14 mouse cellular contexts compared by ENCODE assay signal in the genomic region with DNA sequence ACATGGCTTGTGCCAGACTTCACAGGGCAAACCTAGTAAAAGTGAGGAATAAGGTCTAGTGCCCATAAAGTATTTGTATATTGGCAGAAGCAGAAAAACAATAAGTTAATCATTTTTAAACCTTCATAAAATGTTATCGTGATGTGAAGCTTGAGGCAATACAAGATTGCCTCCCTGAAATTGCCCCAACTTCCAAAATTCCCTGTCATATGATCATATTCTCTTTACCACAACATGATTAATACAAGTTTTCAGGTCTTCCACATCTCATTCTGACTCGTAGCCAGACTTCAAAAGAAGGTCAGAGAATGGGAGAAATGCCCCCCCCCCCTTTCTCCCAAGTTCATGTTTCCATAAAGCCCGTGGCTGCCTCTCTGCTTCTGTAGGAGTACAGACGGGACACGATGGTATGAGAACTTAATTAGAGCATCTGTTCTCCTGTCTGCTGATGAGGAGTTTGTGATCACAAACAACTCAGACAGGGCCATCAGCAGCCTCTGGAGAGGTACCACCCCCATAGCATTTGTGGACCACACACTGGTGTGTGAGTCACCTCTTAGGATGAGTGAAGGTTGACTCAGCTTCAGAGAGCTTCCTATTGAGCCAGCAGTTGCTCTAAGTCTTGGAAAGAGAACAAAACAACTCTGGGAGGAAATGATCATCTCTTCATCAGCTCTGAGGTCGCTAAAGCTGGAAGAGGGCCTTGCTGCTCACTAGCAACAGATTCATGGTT. TPM values are rescaled to one million over a fixed set of nuclear protein-coding genes. Genes with fewer than 3 reads are reported as not detected.
A peak's percentile ranks its signal among the peaks of the same experiment; 100 is the strongest.
DNase-seq lines count a peak whose midpoint lies in the region.
"Had no signal": no experiment of that assay in that cellular context is flagged by ENCODE, and none has a peak within 500 bp of the region (broad histone marks: within the 10 kb centered on the region; RNA-seq: fewer than 3 reads in every experiment).

No protein-coding gene starts in this region.

- DNase-seq in layer of hippocampus, adult 11-12 months (ENCODE audit: low spot score): peak; percentile 20
- DNase-seq in layer of hippocampus, postnatal 14 days (ENCODE audit: low spot score in 2 of 2): no peak
- DNase-seq in right cerebral cortex, adult 18-20 months: peak; percentile 73
- DNase-seq in right cerebral cortex, postnatal 10 days (ENCODE audit: low spot score in 2 of 2): no peak
- peak; percentile 27 for DNase-seq in adrenal gland, postnatal 14 days
- DNase-seq in spleen, postnatal 36 days (ENCODE audit: low spot score in 2 of 2): no peak
- no peak for DNase-seq in gastrocnemius, postnatal 10 days
- DNase-seq: cerebellum, adult 18-20 months; heart, adult 11 months; kidney, adult 18-20 months; kidney, postnatal 14 days; lung, postnatal 36 days; thymus, postnatal 4 days had no signal

RNA-seq across cellular contexts. Expression of a gene that starts 22.3 kb away (rescaled TPM):
- 10 to 100 TPM; 30.0 to 33.9 TPM for total RNA-seq in layer of hippocampus, postnatal 14 days (2021)
- 23.1 and 26.0 TPM in 2 replicates for total RNA-seq in adrenal gland, postnatal 14 days (2021)
- total RNA-seq in gastrocnemius, postnatal 10 days (2021): 10 to 100 TPM; 11.8 to 14.2 TPM

RNA-seq across cellular contexts. Expression of a gene that starts 50.8 kb away (rescaled TPM):
- 10 to 100 TPM; 70.6 to 72.1 TPM for total RNA-seq in layer of hippocampus, postnatal 14 days (2021)
- 68.6 and 95.7 TPM in 2 replicates for total RNA-seq in adrenal gland, postnatal 14 days (2021)
- 100 to 1,000 TPM in 1 of 2 experiments, 10 to 100 TPM in 1; 31.5 to 100 TPM for total RNA-seq in gastrocnemius, postnatal 10 days (2021)
- total RNA-seq: MEL had no signal

Comparison
In these comparisons a context has a peak if more than half of its experiments do, and no peak if none do; other contexts are left out.
1. DNase-seq: peak in layer of hippocampus, adult 11-12 months (single experiment), right cerebral cortex, adult 18-20 months (single experiment) and adrenal gland, postnatal 14 days (single experiment); none in layer of hippocampus, postnatal 14 days (0 of 2), right cerebral cortex, postnatal 10 days (0 of 2), spleen, postnatal 36 days (0 of 2) and gastrocnemius, postnatal 10 days (single experiment).